Mouse (Mus musculus) bone marrow macrophage, adult 2 months (primary cell): Measurements from ENCODE around the gene Klc4.

Source experiments
- CTCF ChIP-seq: IDR thresholded peaks from 2 replicates; pipeline ENCODE4 v1.5.1; 2012; ENCODE audit warnings: low read depth, mild to moderate bottlenecking, low read length, moderate library complexity
- POLR2A ChIP-seq: IDR thresholded peaks from 2 replicates; pipeline ENCODE4 v1.6.1; 2012; ENCODE audit warnings: mild to moderate bottlenecking, low read depth, low read length, borderline replicate concordance

DNA sequence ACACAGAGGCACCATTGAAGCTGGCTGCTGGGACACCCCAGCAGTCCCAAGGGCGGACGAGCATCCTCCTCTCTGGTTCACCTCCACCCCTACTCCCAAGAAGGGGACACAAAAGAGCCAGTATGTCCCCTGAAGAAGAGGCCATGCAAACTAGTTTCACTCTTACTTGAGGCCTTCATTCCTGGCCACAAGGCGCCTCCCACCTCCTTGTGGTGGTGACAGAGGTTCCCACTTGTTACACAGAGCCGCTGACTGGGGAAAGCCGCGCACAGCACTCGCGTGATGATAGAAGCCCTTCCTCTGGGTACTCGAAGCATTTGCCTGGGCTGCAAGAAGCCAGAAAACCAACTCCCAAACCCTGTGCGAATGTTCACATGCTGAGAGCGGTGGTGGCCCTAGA is 23.6 kb downstream of the Klc4 start:
- TF ChIP-seq CTCF (no peak), POLR2A (no peak)
